Mouse (Mus musculus) bone marrow macrophage, adult 2 months (primary cell): ENCODE results near the gene Olfr1357.

Source experiments
- CTCF ChIP-seq: IDR thresholded peaks from 2 replicates; pipeline ENCODE4 v1.5.1; 2012; ENCODE audit warnings: low read depth, mild to moderate bottlenecking, low read length, moderate library complexity
- POLR2A ChIP-seq: IDR thresholded peaks from 2 replicates; pipeline ENCODE4 v1.6.1; 2012; ENCODE audit warnings: mild to moderate bottlenecking, low read depth, low read length, borderline replicate concordance

- TF ChIP-seq CTCF (no peak), POLR2A (no peak)
These were observed at the start of gene Olfr1357 for GRCm38 (mm10) chr10:78617974-78618373.
